Mouse (Mus musculus) hindbrain, postnatal 0 days (tissue): Measurements from ENCODE around the gene Tgfbr3l. TPM values are rescaled to one million over a fixed set of nuclear protein-coding genes. Genes with fewer than 3 reads are reported as not detected.
A peak's percentile ranks its signal among the peaks of the same experiment; 100 is the strongest.

Source experiments
- ATAC-seq: fragments of 200-750 bp; cut with Nextera tagmentation; 2 replicates; pipeline ENCODE4 v1.8.0; 2017; ENCODE audit warnings: mild to moderate bottlenecking, moderate TSS enrichment, moderate library complexity
- DNase-seq: peaks from one replicate; pipeline ENCODE4 v3.0.0-alpha.2; 2015; ENCODE audit warnings: low spot score
- H3K27ac ChIP-seq: fragments of 300-500 bp; sonication (generic); 2 replicates; pipeline ENCODE4 v1.5.1; 2014; ENCODE audit warnings: mild to moderate bottlenecking
- H3K27me3 ChIP-seq: fragments of 300-500 bp; sonication (generic); 2 replicates; pipeline ENCODE4 v1.6.1; 2014; ENCODE audit warnings: low read length, mixed read lengths; ENCODE audit not compliant: insufficient read depth
- H3K36me3 ChIP-seq: fragments of 300-500 bp; sonication (generic); 2 replicates; pipeline ENCODE4 v1.6.1; 2014; ENCODE audit warnings: low read length, mixed read lengths; ENCODE audit not compliant: insufficient read depth
- H3K4me1 ChIP-seq: fragments of 300-500 bp; sonication (generic); 2 replicates; pipeline ENCODE4 v1.6.1; 2014; ENCODE audit warnings: antibody characterized with exemption, low read length, mixed read lengths; ENCODE audit not compliant: insufficient read depth
- H3K4me2 ChIP-seq: fragments of 300-500 bp; sonication (generic); 2 replicates; pipeline ENCODE4 v1.6.1; 2014; ENCODE audit warnings: low read depth, mild to moderate bottlenecking, low read length, moderate library complexity, mixed read lengths
- H3K4me3 ChIP-seq: fragments of 300-500 bp; sonication (generic); 2 replicates; pipeline ENCODE4 v1.5.1; 2014; ENCODE audit warnings: low read length
- H3K9ac ChIP-seq: fragments of 300-500 bp; sonication (generic); replicated peaks from 2 replicates; pipeline ENCODE4 v1.6.1; 2014; ENCODE audit warnings: mild to moderate bottlenecking, low read length, moderate library complexity, mixed read lengths
- H3K9me3 ChIP-seq: fragments of 300-500 bp; sonication (generic); 2 replicates; pipeline ENCODE4 v1.6.1; 2016; ENCODE audit warnings: low read length, mixed read lengths
- CTCF ChIP-seq: IDR thresholded peaks from 2 replicates; pipeline ENCODE4 v1.5.1; 2016; ENCODE audit warnings: antibody characterized with exemption, control low read depth, low read depth
- WGBS: fragments of 180-500 bp; shearing (Covaris S2); extraction: QIAGEN DNeasy Blood & Tissue Kit; methylation state at CpG from one replicate; pipeline ENCODE4 v1.1.7; 2014; 5-methylcytosine and 5-hydroxymethylcytosine counted together
- polyA plus RNA-seq: library from polyadenylated mRNA; unstranded; fragments of >200 nt; fragmentation: Nextera tagmentation; extraction: Ambion mirVana; gene quantifications from 2 replicates; pipeline ENCODE4 v1.2.1, GENCODE M21; 2015
- total RNA-seq: library from RNA; depleted of rRNA; stranded (reverse); fragments of >200 nt; gene quantifications from 2 replicates; pipeline ENCODE4 v1.2.3, GENCODE M21; 2014

The Tgfbr3l gene
- total and polyA plus RNA-seq, 2 experiments from 2014 or later, result 3.7 to 15.5 TPM

DNA sequence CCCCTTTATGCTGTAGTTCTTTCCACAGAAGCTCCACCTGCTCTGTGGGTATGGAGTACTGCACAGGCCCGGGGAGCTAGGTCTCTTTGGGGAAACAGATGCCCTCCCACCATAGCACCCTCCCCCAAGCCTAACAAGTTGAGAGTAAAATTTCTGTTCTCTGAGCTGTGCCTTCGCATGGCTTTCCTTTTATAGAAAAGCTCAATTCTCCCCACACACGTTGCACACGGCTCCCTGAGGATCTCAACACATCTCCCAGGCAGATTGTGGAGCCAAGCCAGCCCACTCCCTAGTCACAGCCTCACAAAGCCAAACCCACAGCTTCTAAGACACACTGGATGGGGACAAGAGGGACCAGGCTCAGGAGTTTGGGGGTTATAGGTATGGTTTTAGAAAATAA lies 8.9 kb downstream of the Tgfbr3l start:
- Histone ChIP-seq H3K9ac (peak overlapping the region; percentile 18), H3K27me3 (no peaks in the 10 kb centered on the region), H3K27ac (0 out of 2 replicates have a peak overlapping the region, but pooled peaks have one; percentile 94), H3K4me2 (peak overlapping the region; percentile 74), H3K36me3 (peaks cover 36% of the 10 kb centered on the region; the same call in 1 of the 2 replicates), H3K9me3 (no peaks in the 10 kb centered on the region), H3K4me1 (peaks cover 18% of the 10 kb centered on the region), H3K4me3 (no peak overlapping the region)
- ATAC-seq (no peak), DNase-seq (peak; percentile 48)
- no peak for TF ChIP-seq CTCF
- 19% methylated on average over 4 of the region's 4 CpGs for WGBS

DNA sequence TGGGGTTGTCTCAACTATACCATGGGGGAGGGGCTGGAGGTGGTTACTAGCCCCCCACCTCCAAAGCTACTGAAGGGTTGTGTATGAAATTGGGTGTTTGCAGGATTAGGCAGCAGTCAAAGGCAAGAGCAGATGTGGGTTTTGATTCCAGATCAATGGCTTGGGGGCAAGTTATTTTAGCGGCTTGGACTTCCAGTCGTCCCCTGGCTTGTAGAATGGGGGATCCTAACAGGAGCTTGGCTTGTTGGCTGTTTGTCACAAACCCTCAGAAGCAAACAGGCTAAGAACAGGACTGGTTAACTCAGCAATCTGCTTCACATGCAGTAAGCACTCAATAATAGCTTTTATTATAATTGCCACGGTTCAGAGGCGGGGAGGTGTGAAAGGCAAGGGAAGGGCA lies 9.3 kb downstream of the Tgfbr3l start:
- Histone ChIP-seq H3K4me2 (peak overlapping the region; percentile 74), H3K27me3 (no peaks in the 10 kb centered on the region), H3K36me3 (peaks cover 40% of the 10 kb centered on the region; the same call in 1 of the 2 replicates), H3K27ac (peak overlapping the region; percentile 94; the same call in 1 of the 2 replicates), H3K9ac (peak overlapping the region; percentile 90; the same call in 1 of the 2 replicates), H3K4me3 (peak overlapping the region; percentile 76), H3K9me3 (no peaks in the 10 kb centered on the region), H3K4me1 (peaks cover 18% of the 10 kb centered on the region)
- 58% methylated on average over 4 of the region's 4 CpGs for WGBS
- TF ChIP-seq CTCF, result no peak
- DNase-seq (no peak), ATAC-seq (no peak)

GRCm38 (mm10) chr8:4258233-4258632 lies 10.2 kb downstream of the Tgfbr3l start:
- H3K4me1 ChIP-seq, result peaks cover 18% of the 10 kb centered on the region
- H3K36me3 ChIP-seq, result peaks cover 45% of the 10 kb centered on the region; the same call in 1 of the 2 replicates

DNA sequence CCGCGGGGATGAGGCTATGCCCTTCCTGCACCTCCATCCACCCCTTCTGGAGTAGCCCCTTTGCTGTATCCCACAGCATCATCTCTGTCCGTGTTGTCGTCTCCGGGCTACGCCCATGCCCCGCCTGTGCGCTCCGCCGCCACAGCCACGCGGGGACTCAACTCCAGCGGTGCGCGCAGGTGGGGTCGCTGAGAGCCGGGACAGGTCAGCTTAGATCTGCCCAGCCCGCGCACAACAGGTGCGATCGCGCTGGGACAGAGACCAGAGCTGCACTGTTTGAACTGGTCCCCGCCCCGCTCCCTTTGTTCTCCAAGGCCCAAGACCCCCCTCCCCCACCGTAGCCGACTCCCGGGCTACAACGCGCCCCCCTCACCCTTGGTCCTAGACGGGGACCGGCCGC lies 10.7 kb downstream of the Tgfbr3l start:
- peak; percentile 71 for DNase-seq
- no peaks in the 10 kb centered on the region for H3K9me3 ChIP-seq
- peaks cover 18% of the 10 kb centered on the region for H3K4me1 ChIP-seq
- H3K27me3 ChIP-seq, result no peaks in the 10 kb centered on the region
- ATAC-seq, result peak; percentile 74
- H3K9ac ChIP-seq, result peak overlapping the region; percentile 90
- TF ChIP-seq CTCF, result no peak
- H3K27ac ChIP-seq, result peak overlapping the region; percentile 94
- H3K36me3 ChIP-seq, result peaks cover 46% of the 10 kb centered on the region; the same call in 1 of the 2 replicates
- peak overlapping the region; percentile 74 for H3K4me2 ChIP-seq
- WGBS, result under 1% methylated on average over 32 of the region's 32 CpGs
- H3K4me3 ChIP-seq, result peak overlapping the region; percentile 76

More at GRCm38 (mm10) chr8:4258233-4258632, 10.2 kb downstream of the Tgfbr3l start:
- peak overlapping the region; percentile 74 for H3K4me2 ChIP-seq
- ATAC-seq (peak; percentile 71), DNase-seq (peak; percentile 85)
- H3K27me3 ChIP-seq, result no peaks in the 10 kb centered on the region
- H3K27ac ChIP-seq, result peak overlapping the region; percentile 94
- 2% methylated on average over 35 of the region's 35 CpGs for WGBS
- H3K9me3 ChIP-seq, result no peaks in the 10 kb centered on the region
- H3K4me3 ChIP-seq, result peak overlapping the region; percentile 76
- TF ChIP-seq CTCF, result peak; percentile 97
- peak overlapping the region; percentile 90 for H3K9ac ChIP-seq

GRCm38 (mm10) chr8:4259125-4259804 lies 11.3 kb downstream of the Tgfbr3l start, which contains the start of gene Ctxn1:
Ctxn1 (minus strand) TSS chr8:4259274.
- TF ChIP-seq CTCF, result no peak

DNA sequence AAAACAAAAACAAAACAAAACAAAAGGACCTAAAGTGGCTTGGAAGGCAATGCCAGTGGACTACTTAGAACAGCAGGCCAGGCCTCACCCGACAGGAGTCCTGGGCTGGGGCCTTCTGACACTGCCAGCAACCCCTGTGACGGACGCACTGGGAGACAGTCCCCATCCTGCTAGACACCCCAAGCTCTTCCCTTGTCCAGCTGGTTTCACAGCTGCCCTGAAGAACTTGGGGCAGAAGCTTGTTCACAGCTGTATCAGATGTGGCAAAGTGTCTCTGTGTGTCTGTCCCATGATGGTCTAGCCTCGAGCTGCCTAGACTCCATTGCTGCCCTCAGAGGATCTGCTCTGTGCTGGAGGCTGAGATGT lies 11.8 kb downstream of the Tgfbr3l start:
- Histone ChIP-seq H3K9me3 (no peaks in the 10 kb centered on the region), H3K27me3 (no peaks in the 10 kb centered on the region), H3K4me2 (peak overlapping the region; percentile 74), H3K4me3 (no peak overlapping the region; the same call in 1 of the 2 replicates), H3K36me3 (peaks cover 50% of the 10 kb centered on the region; the same call in 1 of the 2 replicates), H3K9ac (peak overlapping the region; percentile 90; the same call in 1 of the 2 replicates), H3K27ac (peak overlapping the region; percentile 94), H3K4me1 (peaks cover 18% of the 10 kb centered on the region)
- ATAC-seq (no peak), DNase-seq (no peak)
- 79% methylated on average over 4 of the region's 4 CpGs for WGBS
- no peak for TF ChIP-seq CTCF

More at GRCm38 (mm10) chr8:4259125-4259804, 11.3 kb downstream of the Tgfbr3l start, which contains the start of gene Ctxn1:
- Histone ChIP-seq H3K27ac (peak within 1 kb of the TSS; percentile 94), H3K9ac (peak within 1 kb of the TSS; percentile 90), H3K9me3 (no peaks in the 10 kb centered on the region), H3K27me3 (no peaks in the 10 kb centered on the region), H3K36me3 (peaks cover 52% of the 10 kb centered on the region; the same call in 1 of the 2 replicates), H3K4me3 (peak within 1 kb of the TSS; percentile 76), H3K4me2 (peak within 1 kb of the TSS; percentile 74), H3K4me1 (peaks cover 18% of the 10 kb centered on the region)
- ATAC-seq (peak; percentile 89), DNase-seq (peak; percentile 94)
- 5% methylated on average over 30 of the region's 33 CpGs for WGBS
